Mouse (Mus musculus) hematopoietic stem cell, adult 5-6 weeks (primary cell): Measurements from ENCODE around the gene Riox2. TPM values are rescaled to one million over a fixed set of nuclear protein-coding genes. Genes with fewer than 3 reads are reported as not detected.

Experiments used
- ATAC-seq, 2 experiments: fragments of 125-278 bp in 1 of 2; replicated peaks in 1 of 2; 2 replicates each; pipeline ENCODE4 v1.8.0; 2016 to 2017; ENCODE audit warnings: inconsistent platforms in 2 of 2, mild to moderate bottlenecking in 2 of 2, moderate number of reproducible peaks in 2 of 2, low read depth in 1 of 2, moderate TSS enrichment in 1 of 2; ENCODE audit not compliant: low FRiP score in 2 of 2, poor library complexity in 2 of 2, severe bottlenecking in 2 of 2, insufficient read depth in 1 of 2, low TSS enrichment in 1 of 2
- total RNA-seq: library from RNA; stranded (forward); fragments of 172-1452, 232-1000 nt; gene quantifications from 2 replicates; pipeline ENCODE4 v1.2.3, GENCODE M21; 2017

Gene Riox2
- total RNA-seq, 1 experiment from 2014 or later, result 84.5 TPM

- peak; percentile 46 to 73; a peak in 2 of 4 replicates for ATAC-seq
Measured at GRCm38 (mm10) chr16:59499180-59499579, 27.6 kb downstream of the Riox2 start.

- ATAC-seq, result no peak
Measured at GRCm38 (mm10) chr16:59509830-59510229, 38.3 kb downstream of the Riox2 start.

GRCm38 (mm10) chr16:59515169-59515568 is 43.6 kb downstream of the Riox2 start:
- no peak for ATAC-seq

- ATAC-seq, result peak; percentile 8 to 16; a peak in 2 of 4 replicates
Measured at GRCm38 (mm10) chr16:59516965-59517364, 45.4 kb downstream of the Riox2 start.

- ATAC-seq, result peak; percentile 98 to 99
Measured at GRCm38 (mm10) chr16:59517447-59518219, 46.1 kb downstream of the Riox2 start.

- ATAC-seq, result no peak
Measured at GRCm38 (mm10) chr16:59521752-59522423, 50.3 kb downstream of the Riox2 start.

GRCm38 (mm10) chr16:59526939-59527338 is 55.4 kb downstream of the Riox2 start:
- no peak for ATAC-seq

- ATAC-seq, result no peak
Measured at GRCm38 (mm10) chr16:59529570-59529969, 58.0 kb downstream of the Riox2 start.

- ATAC-seq, result no peak
Measured at GRCm38 (mm10) chr16:59531243-59531642, 59.7 kb downstream of the Riox2 start.

- ATAC-seq, result no peak
Measured at GRCm38 (mm10) chr16:59532561-59532960, 61.0 kb downstream of the Riox2 start.

- ATAC-seq, result no peak
Measured at GRCm38 (mm10) chr16:59534349-59534748, 62.8 kb downstream of the Riox2 start.

GRCm38 (mm10) chr16:59535673-59536072 is 64.1 kb downstream of the Riox2 start:
- ATAC-seq, result no peak

- ATAC-seq, result no peak
Measured at GRCm38 (mm10) chr16:59540944-59541343, 69.4 kb downstream of the Riox2 start.

- no peak for ATAC-seq
Measured at GRCm38 (mm10) chr16:59541382-59541781, 69.8 kb downstream of the Riox2 start.

Other genes starting within 250 kb of the Riox2 start
- gene Olfr201, start 199.1 kb upstream of the Riox2 start, total RNA-seq, result not detected in 2 replicates
- not detected in 2 replicates for gene Olfr202, start 185.0 kb upstream of the Riox2 start, total RNA-seq
- gene Olfr203, start 172.9 kb upstream of the Riox2 start, total RNA-seq, result not detected in 2 replicates
- not detected in 2 replicates for gene Olfr204, start 153.5 kb upstream of the Riox2 start, total RNA-seq
- gene Olfr205, start 140.6 kb upstream of the Riox2 start, total RNA-seq, result not detected in 2 replicates
- not detected in 2 replicates for gene Olfr206, start 122.5 kb upstream of the Riox2 start, total RNA-seq
- gene Olfr209, start 107.8 kb upstream of the Riox2 start, total RNA-seq, result not detected in 2 replicates
- gene Gabrr3, start 64.4 kb upstream of the Riox2 start, total RNA-seq, result not detected in 2 replicates
- 9.8 and 21.4 TPM in 2 replicates for gene Crybg3, start 129.2 kb downstream of the Riox2 start, total RNA-seq
- 17.6 and 22.0 TPM in 2 replicates for gene Arl6, start 167.6 kb downstream of the Riox2 start, total RNA-seq